Mouse (Mus musculus): ENCODE results near the gene Olfr1189.
"Not testable (repeated sequence)": the region's sequence is repeated elsewhere in the genome, so short reads cannot be mapped to it uniquely, and the experiment has no call there.

The Olfr1189 gene

DNA sequence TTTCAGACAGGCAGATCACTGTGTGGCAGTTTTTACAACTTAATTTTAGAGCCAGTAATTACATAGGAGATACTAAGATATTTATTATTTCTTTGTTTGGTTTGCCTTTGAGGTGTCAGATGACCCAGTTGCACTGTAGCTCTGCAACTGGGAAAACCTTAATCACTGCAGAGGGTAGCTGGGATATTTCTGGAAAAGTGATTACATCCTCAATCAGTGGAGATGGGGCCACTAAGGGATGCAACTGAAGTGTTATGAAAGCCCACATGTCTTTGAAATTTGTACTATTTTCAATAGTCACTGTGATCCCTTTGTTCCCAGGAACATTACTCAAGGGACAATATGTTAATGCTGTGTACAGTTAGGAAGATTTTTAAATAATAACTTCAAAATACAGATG lies at the start of gene Olfr1189:
Gene Olfr1189, plus strand, starts transcription at position 301 of the 400 bp plus-strand sequence.
- no peak for DNase-seq

DNA sequence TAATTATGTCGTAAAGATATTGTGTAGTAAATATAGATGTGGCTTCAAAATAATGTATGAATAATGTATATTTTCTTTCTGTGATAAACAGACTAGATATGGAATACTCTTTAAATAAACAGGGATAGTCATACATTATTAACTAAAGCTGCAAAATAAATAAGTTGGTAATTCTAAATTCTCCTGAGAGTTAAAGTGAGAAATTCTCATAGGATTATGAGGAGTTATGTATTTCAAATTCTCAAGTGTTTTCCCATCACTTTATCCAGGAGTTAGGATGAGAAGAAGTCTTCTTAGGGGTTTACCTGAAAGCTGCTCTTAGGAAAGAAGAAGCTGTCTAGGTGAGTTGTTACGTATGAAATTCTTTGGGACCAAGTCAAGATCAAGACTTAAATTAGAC lies 29.6 kb upstream of the Olfr1189 start, which contains the start of gene Olfr1188:
Gene Olfr1188, plus strand, starts transcription at position 301 of the 400 bp plus-strand sequence.
- no peak for DNase-seq

DNA sequence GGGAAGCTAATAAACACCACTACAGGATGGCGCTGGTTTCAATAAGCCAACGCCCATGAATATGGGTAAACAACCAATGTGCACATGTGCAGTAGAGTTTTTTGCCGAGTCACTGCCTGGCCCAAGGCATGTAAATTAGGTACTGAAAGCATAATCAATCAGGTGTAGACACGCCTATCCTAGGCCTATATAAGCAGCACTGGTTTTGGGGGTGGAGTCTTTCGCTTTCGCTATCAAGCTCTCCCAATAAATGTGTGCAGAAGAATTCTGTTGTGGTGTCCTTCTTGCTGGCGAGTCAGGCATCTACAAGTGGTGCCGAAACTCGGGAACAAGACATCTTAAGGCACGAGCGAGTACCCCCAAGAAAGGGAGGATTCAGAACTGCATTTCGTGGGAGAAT lies 13.6 kb upstream of the Olfr1189 start:
- DNase-seq = not testable (repeated sequence)

DNA sequence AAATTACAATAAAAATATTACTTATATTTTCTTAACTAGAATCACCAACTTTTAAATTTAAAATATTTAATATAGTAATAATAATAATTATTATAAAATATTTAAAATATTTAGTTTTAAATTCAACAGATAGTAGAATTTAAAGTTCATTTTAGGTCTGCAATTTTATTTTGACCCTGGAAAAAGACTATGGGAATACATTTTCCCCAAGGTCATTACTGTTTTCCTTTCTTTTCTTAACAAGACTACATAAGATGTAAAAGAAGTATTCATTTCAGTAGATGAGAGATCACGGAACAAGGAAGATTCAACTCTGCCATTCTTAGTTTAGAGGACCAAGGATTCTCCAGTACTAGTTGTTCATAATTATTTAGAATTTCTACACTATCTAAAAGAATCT lies 54.0 kb downstream of the Olfr1189 start, which contains the start of gene Olfr1191-ps1:
Gene Olfr1191-ps1, plus strand, starts transcription at position 301 of the 400 bp plus-strand sequence.
- not testable (repeated sequence) for DNase-seq

Data from cerebellum, adult 11 months (tissue).